Mouse (Mus musculus) CD4-positive helper T cell, adult 2 months (primary cell): ENCODE results near the gene Rnf5.

Experiments
- DNase-seq: peaks from one replicate; pipeline ENCODE4 v3.0.0-alpha.2; 2012; ENCODE audit warnings: low read depth, missing footprints, low spot score

Rnf5 gene

DNA sequence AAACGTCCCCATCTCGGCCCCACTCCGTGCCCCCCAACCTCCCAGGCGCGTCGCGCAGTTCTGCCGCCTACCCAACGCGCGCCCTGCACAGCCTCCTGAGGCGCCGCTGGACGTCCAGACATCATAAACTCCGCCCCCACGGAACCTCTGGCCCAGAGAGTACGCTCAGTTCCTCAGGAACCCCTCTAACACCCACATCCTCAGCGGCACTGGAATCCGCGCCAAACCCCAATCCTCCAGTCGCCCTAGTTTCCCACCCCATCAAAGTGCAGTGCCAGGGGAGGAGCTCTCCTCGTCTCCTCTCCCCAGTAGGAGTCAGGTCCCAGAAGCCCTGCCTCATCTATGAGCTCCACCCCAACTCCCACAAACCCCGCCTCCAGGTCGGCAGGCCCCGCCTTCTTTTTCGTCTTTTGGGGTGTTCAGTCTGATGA is 28.8 kb upstream of the Rnf5 start:
- peak; percentile 75 for DNase-seq

DNA sequence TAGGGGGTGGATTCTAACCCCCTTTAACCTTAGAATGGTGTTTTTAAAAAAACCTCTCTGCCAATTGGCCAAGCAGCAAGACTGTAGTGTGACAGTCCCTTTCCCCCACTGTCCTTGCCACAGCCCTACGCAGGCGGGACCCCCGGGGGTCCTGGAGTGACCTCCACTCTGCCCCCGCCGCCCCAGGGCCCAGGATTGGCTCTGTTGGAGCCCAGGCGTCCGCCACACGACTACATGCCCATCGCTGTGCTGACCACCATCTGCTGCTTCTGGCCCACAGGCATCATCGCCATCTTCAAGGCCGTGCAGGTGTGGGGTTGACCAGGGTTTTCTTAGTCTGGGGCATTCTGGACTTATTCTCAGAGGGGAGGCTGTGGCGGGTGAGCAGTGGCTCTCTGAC is 28.2 kb upstream of the Rnf5 start:
- no peak for DNase-seq

DNA sequence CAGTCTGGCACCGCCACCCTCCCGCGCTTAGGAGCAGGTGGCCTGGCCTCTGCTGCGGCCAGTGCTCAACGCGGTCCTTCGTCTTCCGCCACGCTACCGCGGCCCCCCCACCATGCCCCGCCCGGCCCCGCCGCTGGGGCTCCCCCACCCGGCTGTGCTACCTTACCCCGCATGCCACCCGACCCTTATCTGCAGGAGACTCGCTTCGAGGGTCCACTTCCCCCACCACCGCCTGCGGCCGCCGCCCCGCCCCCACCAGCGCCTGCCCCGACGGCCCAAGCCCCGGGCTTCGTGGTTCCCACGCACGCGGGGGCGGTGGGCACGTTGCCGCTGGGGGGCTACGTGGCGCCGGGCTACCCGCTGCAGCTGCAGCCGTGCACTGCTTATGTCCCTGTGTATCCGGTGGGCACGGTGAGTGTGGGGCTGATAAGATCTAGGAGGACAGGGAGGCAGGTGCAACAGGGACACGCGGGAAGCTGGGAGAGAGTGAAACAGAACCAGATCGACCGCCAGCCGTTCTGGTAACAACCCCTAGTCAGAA is 27.3 kb upstream of the Rnf5 start:
- peak; percentile 39 for DNase-seq

DNA sequence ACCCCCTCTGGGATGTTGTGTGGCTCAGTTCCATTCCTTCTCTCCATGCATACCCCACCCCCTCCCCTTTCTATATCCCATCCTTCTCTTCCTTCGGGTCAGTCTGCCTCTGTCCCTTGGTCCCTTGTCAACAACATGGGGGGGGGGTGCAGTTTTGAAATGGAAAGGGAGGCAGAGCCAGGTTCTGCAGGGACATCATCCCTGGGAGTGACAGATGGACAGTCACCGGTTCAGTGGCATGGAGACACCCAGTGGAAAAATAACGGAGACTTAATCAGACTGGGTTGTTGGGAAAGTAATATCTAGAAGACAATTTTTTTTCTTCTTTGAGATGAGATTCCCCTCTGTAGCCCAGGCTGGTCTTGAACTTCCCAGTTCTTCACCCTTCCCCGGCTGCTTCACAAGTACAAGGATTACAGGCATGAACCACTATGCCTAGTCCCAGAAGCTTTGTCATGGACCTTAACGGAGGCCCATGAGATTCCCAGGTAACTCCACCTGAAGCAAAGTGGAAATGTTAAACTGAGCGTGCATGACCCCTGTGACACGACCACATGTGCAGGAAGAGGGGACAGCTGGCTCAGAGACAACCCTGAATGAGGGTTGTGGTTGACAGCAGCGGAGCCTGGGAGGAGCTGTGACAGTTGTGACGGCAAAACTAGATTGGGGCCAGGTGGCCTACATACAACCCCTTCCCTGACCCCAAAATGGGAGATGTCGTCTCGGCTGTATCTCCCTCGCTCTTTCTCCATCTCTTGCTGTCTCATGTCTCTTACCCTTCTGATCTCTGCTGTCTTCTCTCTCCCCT is 26.5 kb upstream of the Rnf5 start:
- DNase-seq: peak; percentile 76

DNA sequence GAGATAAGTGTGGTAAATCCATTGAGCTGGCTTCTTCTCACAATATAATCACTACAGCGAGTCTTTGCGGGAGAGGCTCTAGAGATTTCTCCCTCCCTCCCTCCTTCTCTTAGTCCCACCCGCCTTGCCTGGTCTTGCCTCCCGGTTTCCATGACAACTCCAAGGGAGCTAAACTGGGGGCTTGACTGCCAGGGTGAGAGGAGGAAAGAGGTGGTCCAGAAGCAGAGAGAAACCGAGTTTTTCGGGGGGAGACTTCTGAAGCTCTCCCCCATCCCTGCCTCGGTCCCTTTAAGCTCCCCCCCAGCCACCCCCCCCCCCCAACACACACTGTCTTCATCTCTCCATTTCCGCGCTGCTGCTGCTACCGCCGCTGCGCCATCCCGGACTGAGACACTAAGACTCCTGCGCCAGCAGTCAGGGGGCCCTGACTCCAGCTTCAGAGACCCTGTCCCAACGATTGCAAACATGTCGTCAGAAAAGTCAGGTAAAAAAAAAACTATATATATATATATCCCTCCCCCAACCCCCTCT is 25.8 kb upstream of the Rnf5 start, which contains the start of gene Prrt1:
Gene Prrt1 (plus strand): TSS at position 313 of the 531 bp plus-strand sequence.
- DNase-seq: peak; percentile 34

DNA sequence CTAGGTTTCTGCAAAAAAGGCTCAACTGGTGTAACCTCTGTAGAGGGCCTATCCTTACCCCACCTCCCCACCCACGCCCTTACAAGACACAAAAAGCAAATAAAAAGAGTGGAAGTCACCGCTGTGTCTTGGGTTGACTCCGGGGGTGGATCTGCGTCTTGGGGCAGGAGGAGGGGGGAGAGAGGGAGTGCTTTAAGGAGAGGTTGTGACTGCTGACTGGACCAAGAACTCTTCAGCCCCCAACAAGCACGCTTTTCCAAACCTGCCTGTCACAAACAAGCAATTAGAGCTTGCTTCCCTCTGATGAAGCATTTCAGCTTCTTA is 25.1 kb upstream of the Rnf5 start:
- peak; percentile 45 for DNase-seq

DNA sequence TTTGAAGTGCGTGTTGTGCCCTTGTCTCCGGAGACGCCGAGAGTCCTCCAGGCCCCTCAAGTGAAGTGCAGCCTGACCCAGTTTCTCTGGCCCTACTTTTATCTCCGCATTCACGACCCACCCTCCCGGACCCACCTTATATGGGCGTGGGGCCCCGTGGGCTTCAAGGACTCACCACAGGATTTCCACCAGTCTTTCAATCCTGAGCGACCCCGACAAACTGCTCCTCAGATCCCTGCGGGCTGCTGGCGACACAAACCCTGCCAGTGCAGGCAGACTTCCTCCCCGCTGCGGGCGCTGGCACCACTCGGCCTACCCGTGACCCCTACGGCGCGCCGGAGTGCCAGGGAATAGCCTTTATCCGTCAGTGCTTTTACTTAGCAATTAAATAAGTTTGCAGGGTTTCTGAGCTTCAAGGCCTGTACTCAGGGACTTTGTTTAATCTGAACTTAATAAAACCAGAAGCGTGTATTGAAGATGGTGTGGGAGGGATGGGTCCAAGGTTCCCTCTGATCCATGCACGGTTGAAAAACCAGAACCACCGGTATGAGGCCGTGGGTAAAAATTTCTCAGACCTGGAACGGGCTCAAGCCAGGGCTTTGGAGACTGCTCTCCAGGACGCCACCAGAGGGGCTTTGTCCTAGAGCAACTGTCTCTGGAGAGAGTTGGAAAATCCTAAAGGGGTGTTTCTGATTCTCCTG is 24.6 kb upstream of the Rnf5 start, which contains the start of gene Ppt2:
Gene Ppt2 (minus strand): TSS at position 568 of the 701 bp plus-strand sequence.
- DNase-seq: peak; percentile 54

DNA sequence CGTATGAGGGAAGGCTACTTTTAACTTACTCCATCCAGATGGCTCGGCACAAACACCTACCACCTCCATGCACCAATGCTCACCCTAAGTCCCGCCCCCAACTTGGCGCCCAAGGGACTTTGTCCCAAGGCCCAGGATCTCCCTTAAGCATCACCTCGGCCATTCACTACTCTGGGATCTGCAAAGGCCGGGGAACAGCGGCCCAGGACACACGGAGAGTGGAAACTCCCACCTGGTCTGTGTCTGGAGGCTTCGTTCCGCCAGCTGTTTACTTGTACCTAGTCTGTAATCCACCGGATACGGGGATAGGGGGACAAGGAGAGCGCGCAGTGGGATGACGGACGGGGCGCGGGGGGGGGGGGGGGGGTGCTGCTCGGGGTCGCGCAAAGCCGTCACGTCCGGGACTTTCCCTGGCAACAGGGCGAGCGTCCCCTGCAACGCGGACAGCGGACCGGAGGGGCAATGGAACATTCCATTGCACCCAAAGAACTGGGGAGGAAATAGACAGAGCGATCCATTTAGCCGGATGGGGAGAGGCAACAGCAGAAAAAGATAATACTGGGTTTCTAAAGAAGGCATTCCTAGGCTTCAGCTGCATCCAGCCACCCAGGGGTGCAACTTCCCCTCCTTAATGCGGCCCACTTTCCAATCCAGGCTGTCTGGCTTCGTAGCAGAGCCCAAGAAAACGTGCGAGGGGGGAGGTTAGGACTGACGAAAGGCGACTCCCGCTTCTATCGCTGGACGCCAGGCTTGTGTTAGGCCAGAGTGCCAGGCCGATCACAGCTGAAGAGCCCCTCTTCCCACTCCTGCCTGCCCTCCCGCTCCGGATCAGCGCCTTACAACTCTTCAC is 23.8 kb upstream of the Rnf5 start:
- peak; percentile 86 for DNase-seq

DNA sequence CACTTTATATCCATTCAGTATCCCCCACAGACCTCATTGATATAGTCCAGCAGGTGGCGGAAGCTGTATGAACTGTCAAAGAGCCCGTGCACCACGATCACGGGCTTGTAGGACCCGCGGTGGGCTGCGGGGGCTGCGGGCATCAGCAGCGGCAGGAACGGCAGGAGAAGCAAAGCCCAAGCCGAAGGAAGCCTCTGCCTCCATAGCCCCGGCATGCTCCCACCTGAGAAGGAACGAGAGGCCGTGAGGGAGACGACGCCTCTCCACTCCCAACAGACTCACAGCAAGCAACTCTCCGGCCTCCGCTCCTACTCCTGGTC is 23.2 kb upstream of the Rnf5 start:
- DNase-seq: peak; percentile 56

DNA sequence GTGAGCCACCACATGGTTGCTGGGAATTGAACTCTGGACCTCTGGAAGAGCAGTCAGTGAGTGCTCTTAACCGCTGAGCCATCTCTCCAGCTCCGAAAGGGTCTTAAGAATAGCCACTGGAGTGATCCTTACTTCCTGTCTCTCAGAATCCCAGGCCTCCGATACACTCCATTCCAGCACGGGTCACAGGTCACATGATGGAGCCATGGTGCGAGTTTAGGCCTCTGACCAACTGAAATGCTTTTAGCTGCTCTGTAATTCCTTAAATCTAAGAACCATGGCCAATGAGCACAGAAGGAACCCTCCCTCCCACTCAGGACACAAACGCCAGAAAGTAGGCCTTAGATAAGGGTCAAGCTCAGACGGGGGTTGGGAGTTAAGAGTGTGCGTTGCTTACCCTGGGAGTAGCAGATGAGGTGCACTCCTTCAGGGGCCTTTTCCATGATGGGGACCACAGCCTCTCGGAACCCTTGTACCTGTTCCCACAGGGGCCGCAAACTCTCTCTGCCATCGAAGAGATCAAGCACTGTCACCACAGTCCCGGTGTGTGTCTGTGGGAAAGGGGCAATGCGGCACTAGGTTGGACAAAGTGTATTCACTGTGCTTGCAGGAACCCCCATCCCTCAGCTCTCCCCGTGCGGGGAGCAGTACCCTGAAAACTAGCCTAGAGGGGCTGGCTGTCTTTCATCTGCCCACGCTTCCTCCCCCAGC is 22.7 kb upstream of the Rnf5 start:
- no peak for DNase-seq

DNA sequence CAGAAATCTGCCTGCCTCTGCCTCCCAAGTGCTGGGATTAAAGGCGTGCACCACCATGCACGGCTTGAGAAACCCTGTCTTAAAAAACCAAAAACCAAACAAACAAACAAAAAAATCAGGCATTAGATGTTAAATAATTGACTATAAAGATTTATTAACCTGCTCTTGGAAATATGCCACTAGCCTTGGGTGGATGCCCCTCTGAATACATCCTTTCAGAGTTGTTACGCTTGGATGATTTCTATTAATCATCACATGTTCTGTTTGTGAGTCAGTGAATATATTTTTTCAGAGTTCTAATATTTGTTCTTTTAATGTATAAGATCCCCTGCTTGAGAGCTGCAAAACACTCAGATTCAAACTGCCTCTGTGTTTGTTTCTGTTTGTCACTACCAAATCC is 21.5 kb upstream of the Rnf5 start:
- no peak for DNase-seq

DNA sequence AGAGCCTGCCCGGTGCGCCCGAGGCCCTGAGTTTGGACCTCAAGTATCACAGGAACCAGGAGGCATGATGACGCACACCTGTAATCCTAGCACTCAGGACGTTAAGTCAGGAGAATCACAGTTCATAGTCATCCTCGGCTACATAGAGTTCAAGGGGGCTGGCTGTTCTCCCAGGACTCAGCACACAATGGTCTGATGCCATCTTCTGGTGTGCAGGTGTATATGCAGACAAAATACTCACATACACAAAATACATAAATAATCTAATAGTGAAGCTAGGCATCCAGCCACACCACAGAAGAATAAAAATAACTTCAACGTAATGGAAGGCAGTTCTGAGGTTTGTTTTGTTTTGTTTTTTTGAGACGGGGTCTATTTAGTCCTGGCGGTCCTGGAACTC is 19.7 kb upstream of the Rnf5 start:
- no peak for DNase-seq

DNA sequence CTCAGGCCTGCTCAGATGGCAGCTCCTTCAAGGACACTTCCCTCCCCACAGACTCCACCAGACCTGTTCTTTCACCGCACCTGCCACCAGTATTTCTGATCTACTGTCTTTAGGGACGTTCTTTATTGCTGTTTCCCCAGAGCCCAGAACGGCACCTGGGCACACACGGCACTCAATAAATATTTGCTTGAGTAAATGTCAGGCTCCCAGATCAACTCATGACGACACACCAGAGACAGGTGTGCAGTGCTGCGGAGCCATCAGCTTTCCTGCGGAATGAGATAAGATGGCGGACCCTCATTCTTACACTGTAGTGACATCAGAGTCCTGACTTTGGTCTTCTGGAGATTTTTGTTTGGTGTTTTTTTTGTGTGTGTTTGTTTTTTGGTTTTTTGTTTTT is 17.5 kb upstream of the Rnf5 start:
- no peak for DNase-seq

DNA sequence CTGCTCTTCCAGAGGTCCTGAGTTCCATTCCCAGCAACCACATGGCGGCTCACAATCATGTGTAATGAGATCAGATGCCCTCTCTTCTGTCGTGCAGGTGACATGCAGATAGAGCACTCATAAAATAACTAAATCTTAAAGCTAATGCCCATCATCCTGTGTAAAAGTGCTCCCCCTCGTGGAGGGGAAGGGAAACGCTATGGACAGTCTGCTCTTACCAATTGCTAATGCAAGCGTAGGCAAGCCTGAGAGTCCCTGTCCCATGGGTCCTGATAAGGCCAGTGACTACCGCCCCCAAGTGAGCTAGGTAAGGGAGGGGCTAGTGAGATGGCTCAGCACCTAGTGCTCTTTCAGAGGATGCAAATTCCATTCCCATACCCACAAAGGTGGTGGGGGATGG is 15.5 kb upstream of the Rnf5 start:
- peak; percentile 80 for DNase-seq

DNA sequence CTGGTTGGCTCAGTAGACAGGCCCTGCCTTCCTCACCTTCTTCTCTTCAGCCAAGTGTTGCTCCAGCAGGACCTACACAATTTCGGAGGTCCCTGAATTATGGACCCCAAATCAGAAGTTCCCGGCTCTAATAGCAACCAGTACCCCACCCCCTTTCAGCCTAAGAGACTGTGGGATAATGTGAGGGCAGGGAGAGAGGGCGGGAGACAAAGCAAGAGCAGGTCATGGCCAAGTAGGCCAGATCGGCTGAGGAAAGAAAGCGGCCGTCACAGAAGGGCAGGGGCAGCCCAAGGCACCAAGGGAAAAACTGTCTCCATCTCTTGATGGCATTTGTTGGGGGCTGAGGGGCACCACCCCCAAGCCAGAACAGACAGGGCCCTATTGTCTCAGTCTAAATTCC is 12.4 kb upstream of the Rnf5 start, which contains the start of gene Egfl8:
Gene Egfl8 (minus strand): TSS at position 101 of the 400 bp plus-strand sequence.
- no peak for DNase-seq

DNA sequence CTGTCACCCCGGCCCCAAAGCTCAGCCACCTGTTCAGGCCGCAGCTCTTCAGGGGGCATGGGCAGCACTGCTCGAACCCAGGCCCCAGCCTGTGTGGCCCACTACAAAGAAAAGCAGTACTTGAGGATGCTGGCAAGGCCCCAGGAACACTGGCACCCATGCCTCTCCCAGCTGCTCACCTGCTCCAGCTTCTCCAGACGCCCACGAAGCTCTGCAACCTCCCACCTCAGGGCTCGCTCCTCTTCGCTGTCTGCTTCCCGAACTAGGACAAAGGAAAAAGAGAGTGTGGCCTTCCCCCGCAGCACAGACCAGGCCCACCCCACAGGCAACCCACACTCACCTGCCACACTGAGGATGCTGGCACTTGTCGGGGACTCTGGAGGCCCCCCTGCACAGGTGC is 10.3 kb upstream of the Rnf5 start:
- DNase-seq: no peak

DNA sequence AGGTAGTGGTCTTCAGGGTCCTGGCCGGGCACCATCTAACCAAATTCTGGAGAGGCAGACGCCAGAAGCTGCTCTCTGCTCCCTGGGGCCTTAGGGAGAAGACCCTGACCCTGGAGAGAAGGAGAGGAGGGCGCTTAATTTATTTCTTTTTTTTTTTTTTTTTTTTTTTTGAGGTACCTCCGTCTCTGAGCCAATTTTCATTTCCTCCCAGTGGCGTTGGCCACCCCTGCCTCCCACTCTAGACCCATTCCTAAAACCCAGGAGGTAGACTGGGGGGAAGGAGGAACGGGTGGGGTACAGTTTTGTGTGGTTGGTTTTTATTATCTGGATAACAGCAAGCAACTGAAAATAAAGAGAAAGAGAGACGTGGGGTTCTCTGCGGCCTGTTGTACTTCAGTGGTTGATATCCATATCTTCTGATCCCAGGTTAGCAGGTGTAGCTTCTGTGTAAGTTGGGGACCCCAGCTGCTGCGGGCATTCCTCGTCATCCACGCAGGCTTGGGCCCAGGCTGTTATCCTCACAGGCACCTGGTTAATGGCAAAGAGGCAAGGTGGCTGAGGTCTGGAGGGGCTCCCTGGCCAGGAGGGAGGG is 9.7 kb upstream of the Rnf5 start:
- DNase-seq: no peak

DNA sequence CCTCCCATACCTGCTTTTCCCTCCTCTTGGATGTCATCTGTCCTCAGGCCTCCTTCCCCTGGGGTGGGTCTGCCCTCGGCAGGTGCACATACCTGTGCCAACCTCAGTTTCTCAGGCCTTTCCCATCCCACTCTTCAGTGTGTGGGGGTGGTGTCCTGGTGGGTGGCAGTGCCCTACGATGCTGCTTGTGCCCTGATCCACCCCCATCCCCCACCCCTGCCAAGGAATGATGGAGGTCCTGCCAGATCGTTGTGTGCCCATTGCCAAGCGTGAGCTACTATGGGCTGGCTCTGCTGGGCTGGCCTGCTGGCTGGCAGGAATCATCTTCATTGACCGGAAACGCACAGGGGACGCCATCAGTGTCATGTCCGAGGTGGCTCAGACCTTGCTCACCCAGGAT is 7.6 kb upstream of the Rnf5 start:
- no peak for DNase-seq

DNA sequence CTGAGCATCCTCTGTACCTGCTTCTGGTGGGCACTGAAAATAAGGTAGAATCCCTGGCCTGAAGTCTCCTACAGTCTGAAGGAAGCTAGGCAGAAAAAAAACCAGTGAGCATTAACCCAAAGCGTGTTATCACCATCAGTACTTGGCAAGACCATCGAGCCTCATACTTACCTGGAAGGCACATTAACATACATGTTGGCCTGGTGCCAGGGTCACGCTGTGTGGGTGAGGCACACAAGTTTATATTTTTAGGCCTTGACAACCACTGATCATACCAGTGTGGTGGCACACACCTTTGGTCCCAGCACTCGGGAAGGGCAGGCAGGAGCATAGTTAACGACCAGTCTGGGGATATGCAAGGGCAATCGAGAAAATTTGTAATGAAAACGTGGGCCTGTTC is 4.5 kb upstream of the Rnf5 start:
- DNase-seq: no peak

DNA sequence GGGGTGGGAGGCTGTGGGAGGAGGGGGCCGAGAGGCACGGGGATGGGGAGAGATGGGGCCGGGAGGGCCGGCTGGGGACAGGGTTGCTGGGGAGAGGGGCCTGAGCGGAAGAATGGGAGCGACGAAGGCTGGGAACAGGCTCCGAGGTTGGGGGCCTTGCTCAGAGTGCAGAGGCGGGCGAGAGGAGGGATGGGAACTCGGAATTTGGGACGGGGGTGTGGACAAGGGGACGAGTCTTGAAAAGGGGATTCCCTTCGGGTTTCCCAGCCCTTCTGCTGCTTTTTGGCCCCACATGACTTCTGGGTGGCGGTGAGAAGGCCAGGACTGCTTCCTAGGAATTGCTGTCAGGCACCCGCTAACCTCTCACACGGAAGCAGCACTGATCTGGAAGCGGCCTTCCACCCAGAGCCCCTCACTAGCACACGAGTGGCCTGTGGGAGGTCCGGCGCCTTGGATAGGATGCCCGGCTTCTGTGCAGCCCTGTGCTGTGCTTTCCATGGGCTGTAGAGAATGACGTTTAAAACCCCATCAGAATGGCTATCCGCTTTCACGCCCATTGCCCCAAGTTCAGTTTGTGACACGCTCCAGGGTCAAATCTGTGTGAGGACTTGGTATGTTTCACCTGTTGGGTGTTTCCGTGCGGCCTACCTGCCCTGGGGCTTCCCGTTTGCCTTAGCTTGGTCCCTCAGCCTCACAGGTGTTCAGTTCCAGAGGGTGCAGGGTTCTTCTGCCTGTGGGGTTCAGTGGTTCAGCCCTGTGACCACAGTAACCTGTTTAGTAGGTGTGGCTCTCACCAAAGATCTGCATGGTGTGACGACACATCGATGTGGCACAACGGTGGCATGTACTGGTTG is 2.9 kb upstream of the Rnf5 start:
- peak; percentile 53 for DNase-seq
